Mouse (Mus musculus) heart, postnatal 0 days (tissue): ENCODE results near the gene Gm10697. TPM values are rescaled to one million over a fixed set of nuclear protein-coding genes. Genes with fewer than 3 reads are reported as not detected.
"Not testable (repeated sequence)": the region's sequence is repeated elsewhere in the genome, so short reads cannot be mapped to it uniquely, and the experiment has no call there.

ENCODE experiments used
- ATAC-seq: fragments of 200-750 bp; cut with Nextera tagmentation; 2 replicates; pipeline ENCODE4 v1.8.0; 2017; ENCODE audit warnings: low read depth, moderate number of reproducible peaks, moderate library complexity; ENCODE audit not compliant: insufficient read depth
- DNase-seq: peaks from one replicate; pipeline ENCODE4 v3.0.0-alpha.2; 2016; ENCODE audit warnings: low spot score
- H3K27ac ChIP-seq: fragments of 300-500 bp; sonication (generic); 2 replicates; pipeline ENCODE4 v1.5.1; 2014; ENCODE audit warnings: low read depth, mild to moderate bottlenecking
- H3K27me3 ChIP-seq: fragments of 300-500 bp; sonication (generic); 2 replicates; pipeline ENCODE4 v1.6.1; 2014; ENCODE audit warnings: low read length, mixed read lengths; ENCODE audit not compliant: control insufficient read depth, insufficient read depth
- H3K36me3 ChIP-seq: fragments of 300-500 bp; sonication (generic); replicated peaks from 2 replicates; pipeline ENCODE4 v1.6.1; 2014; ENCODE audit warnings: low read length, mixed read lengths; ENCODE audit not compliant: control insufficient read depth, insufficient read depth
- H3K4me1 ChIP-seq: fragments of 300-500 bp; sonication (generic); 2 replicates; pipeline ENCODE4 v1.6.1; 2014; ENCODE audit warnings: antibody characterized with exemption; ENCODE audit not compliant: control insufficient read depth, insufficient read depth
- H3K4me2 ChIP-seq: fragments of 300-500 bp; sonication (generic); 2 replicates; pipeline ENCODE4 v1.6.1; 2014; ENCODE audit warnings: low read depth, mild to moderate bottlenecking, low read length, moderate library complexity
- H3K4me3 ChIP-seq: fragments of 300-500 bp; sonication (generic); 2 replicates; pipeline ENCODE4 v1.5.1; 2014; ENCODE audit warnings: low read depth, low read length
- H3K9ac ChIP-seq: fragments of 300-500 bp; sonication (generic); replicated peaks from 2 replicates; pipeline ENCODE4 v1.6.1; 2014; ENCODE audit warnings: low read depth, low read length, mixed read lengths
- H3K9me3 ChIP-seq: fragments of 300-500 bp; sonication (generic); replicated peaks from 2 replicates; pipeline ENCODE4 v1.6.1; 2016; ENCODE audit warnings: low read length; ENCODE audit not compliant: control insufficient read depth
- WGBS: fragments of 180-500 bp; shearing (Covaris S2); extraction: QIAGEN DNeasy Blood & Tissue Kit; methylation state at CpG from one replicate; pipeline ENCODE4 v1.1.7; 2014; 5-methylcytosine and 5-hydroxymethylcytosine counted together
- polyA plus RNA-seq: library from polyadenylated mRNA; unstranded; fragments of >200 nt; fragmentation: Nextera tagmentation; extraction: Ambion mirVana; gene quantifications from 2 replicates; pipeline ENCODE4 v1.2.1, GENCODE M21; 2015
- total RNA-seq: library from RNA; depleted of rRNA; stranded (reverse); fragments of >200 nt; gene quantifications from 2 replicates; pipeline ENCODE4 v1.2.3, GENCODE M21; 2014; ENCODE audit warnings: low replicate concordance; rRNA removed

The Gm10697 gene
- total RNA-seq (not detected in 2 replicates), polyA plus RNA-seq (not detected in 2 replicates)

DNA sequence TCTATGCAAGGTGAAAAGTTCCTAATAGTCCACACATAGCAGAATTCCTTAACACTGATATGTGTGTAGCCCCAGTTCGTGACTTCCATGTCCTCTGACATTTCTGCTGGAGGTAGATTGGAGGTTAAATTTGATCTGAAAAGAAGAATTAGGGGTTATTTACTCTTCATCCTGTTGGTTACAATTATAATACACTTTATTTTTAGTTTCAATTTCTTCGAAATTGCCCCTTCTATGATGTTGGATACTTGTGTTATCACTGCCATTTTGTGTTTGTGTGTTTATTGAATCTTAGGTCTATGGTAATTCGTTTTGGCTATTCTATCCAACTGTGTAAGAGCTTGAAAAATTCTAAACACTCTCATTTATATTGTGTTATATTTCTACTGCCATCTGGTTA is at the start of gene Gm10697:
Gm10697 (minus strand) TSS at position 101 of the 400 bp plus-strand sequence.
- not testable (repeated sequence) for H3K36me3 ChIP-seq, H3K4me3 ChIP-seq, H3K4me2 ChIP-seq, H3K27me3 ChIP-seq, DNase-seq, H3K9me3 ChIP-seq, H3K27ac ChIP-seq, ATAC-seq, H3K9ac ChIP-seq, H3K4me1 ChIP-seq
- WGBS: 50% methylated on average over 1 of the region's 3 CpGs

DNA sequence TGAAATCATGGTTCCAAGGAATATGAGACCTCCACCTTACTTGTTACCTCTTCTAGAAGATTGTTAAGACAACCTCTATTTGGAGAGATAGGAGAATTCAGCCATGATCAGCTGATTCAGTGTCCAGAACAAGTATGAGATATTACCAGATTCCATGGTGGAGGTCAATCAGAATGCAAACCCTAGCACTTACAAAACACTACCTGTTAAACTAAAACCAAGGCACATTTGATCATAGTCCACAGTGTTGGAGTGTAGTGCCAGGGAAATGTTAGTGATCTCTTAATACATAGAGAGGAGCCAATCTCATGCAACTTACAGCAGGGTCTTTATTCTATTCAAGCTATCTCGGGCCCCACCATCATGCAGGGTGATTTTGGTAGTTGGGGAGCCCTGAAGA is 42.6 kb upstream of the Gm10697 start:
- not testable (repeated sequence) for H3K36me3 ChIP-seq, H3K27me3 ChIP-seq, H3K4me1 ChIP-seq, H3K9me3 ChIP-seq, H3K4me3 ChIP-seq, H3K27ac ChIP-seq, DNase-seq, H3K9ac ChIP-seq, ATAC-seq, H3K4me2 ChIP-seq
- 34% methylated on average over 1 of the region's 1 CpGs for WGBS

DNA sequence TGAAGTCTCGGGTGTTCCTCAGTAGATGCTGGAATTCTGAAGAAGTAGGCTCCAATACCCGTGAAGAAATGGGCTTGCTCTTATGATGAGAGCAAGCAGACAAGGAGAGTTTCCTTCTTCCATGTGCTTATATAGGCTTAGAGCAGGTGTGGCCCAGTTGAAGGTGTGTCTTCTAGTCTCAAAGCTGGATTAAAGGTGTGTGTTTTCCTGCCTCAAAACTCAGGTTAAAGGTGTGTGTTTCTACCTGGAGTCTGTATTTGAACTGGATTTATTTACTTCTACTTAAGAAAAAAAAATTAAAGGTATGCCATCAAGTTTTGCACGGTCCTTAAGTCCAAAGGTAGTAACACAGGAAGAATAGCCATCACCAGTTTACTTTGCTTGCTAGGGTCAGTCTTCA is 17.7 kb downstream of the Gm10697 start, which contains the start of gene Gm9125:
Gm9125 (minus strand) TSS at position 101 of the 400 bp plus-strand sequence.
- not testable (repeated sequence) for H3K27ac ChIP-seq, H3K4me1 ChIP-seq, DNase-seq, H3K9ac ChIP-seq, H3K36me3 ChIP-seq, H3K27me3 ChIP-seq, H3K4me2 ChIP-seq, ATAC-seq, H3K4me3 ChIP-seq, H3K9me3 ChIP-seq
- WGBS: 62% methylated on average over 1 of the region's 3 CpGs

DNA sequence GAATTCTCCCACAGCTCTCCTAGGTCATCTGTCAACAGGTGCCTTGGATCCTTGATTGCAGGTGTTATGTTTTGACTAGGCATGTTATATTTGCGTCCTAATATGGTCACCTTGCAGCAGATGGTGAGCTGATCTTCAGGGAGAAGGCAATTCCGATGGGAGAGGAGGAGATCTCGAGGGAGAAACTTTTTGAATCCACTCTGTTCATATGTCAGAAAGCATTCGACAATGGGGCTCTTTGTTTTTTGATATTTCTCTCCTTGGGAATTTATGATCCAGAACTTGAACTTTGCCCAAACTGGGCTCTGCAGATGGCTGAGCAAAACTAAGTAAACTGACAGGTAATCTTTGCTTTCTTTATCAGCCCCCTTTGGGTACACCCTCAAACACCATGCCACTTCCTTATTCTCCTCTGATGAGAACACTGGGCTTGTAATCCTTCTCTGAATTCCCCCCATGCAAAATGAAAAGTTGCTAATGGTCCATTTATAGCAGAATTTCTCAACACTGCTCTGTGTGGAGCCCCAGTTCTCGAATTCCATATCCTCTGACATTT is 22.8 kb downstream of the Gm10697 start:
- not testable (repeated sequence) for H3K27ac ChIP-seq, H3K9me3 ChIP-seq, H3K9ac ChIP-seq, H3K27me3 ChIP-seq, H3K4me1 ChIP-seq, H3K4me2 ChIP-seq, H3K4me3 ChIP-seq, ATAC-seq, H3K36me3 ChIP-seq, DNase-seq
- WGBS: no CpG with 5 or more reads among the region's 5 CpGs

DNA sequence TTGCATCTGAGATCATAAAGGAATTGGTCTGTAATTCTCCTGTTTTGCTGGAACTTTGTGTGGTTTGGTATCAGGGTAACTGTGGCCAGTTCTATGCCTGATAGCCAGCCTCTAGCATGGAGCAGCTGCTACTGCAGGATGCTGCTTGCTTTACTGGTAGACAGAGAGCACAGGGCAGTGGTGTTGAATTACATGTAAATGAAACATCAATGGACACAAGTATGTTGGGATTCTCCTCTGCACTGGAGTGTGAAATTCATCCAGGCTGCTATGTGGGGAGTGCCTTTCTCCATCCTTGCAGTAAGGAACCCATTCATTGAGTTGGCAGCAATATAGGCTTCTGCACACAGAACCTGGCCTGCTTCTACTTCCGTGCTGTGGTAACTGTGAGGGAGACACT is 34.2 kb downstream of the Gm10697 start:
- not testable (repeated sequence) for H3K9me3 ChIP-seq, DNase-seq, H3K4me3 ChIP-seq, H3K36me3 ChIP-seq, H3K27ac ChIP-seq, H3K27me3 ChIP-seq, H3K4me2 ChIP-seq, H3K9ac ChIP-seq, H3K4me1 ChIP-seq, ATAC-seq
- WGBS: 93% methylated on average over 1 of the region's 1 CpGs

DNA sequence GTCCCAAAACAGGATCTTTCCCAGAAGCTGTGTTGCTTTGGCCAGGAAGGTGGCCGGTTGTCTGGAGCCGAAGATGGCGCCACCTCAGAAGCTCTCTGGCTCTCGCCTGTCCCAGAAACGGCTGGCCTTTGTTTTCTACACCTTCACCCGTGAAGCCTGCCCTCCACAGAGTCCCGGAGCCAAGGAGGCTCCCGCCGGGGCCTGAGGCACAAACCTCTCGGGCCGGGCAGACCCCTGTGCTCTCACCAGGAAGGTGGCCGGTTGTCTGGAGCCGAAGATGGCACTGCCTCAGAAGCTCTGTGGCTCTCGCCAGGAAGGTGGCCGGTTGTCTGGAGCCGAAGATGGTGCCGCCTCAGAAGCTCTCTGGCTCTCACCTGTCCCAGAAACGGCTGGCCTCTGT is 38.0 kb downstream of the Gm10697 start:
- not testable (repeated sequence) for H3K27ac ChIP-seq, H3K4me3 ChIP-seq, H3K9me3 ChIP-seq, H3K27me3 ChIP-seq, H3K4me2 ChIP-seq, H3K9ac ChIP-seq, H3K4me1 ChIP-seq, H3K36me3 ChIP-seq, ATAC-seq, DNase-seq
- WGBS: 75% methylated on average over 11 of the region's 18 CpGs

Other genes starting within 250 kb of the Gm10697 start
- not detected in 2 replicates for gene Tdpoz3, start 246.6 kb downstream of the Gm10697 start, total RNA-seq
- gene Tdpoz3, start 246.6 kb downstream of the Gm10697 start, polyA plus RNA-seq: not detected in 2 replicates
- not detected in 2 replicates for gene Gm9117, start 129.1 kb downstream of the Gm10697 start, total RNA-seq
- gene Gm9117, start 129.1 kb downstream of the Gm10697 start, polyA plus RNA-seq: not detected in 2 replicates
- not detected in 2 replicates for gene Tdpoz5, start 111.3 kb downstream of the Gm10697 start, total RNA-seq
- gene Tdpoz5, start 111.3 kb downstream of the Gm10697 start, polyA plus RNA-seq: not detected in 2 replicates
- gene Gm9125, start 17.8 kb downstream of the Gm10697 start, total RNA-seq: not detected in 2 replicates
- gene Gm9125, start 17.8 kb downstream of the Gm10697 start, polyA plus RNA-seq: not detected in 2 replicates
- gene Gm10696, start 105.5 kb upstream of the Gm10697 start, total RNA-seq: not detected in 2 replicates
- gene Gm10696, start 105.5 kb upstream of the Gm10697 start, polyA plus RNA-seq: not detected in 2 replicates
- gene Gm5286, start 124.1 kb upstream of the Gm10697 start, total RNA-seq: not detected in 2 replicates
- gene Gm5286, start 124.1 kb upstream of the Gm10697 start, polyA plus RNA-seq: not detected in 2 replicates
- gene Gm4778, start 191.4 kb upstream of the Gm10697 start, total RNA-seq: not detected in 2 replicates
- not detected in 2 replicates for gene Gm4778, start 191.4 kb upstream of the Gm10697 start, polyA plus RNA-seq
- 1.4 and 6.1 TPM in 2 replicates for gene Them4, start 237.4 kb upstream of the Gm10697 start, total RNA-seq
- gene Them4, start 237.4 kb upstream of the Gm10697 start, polyA plus RNA-seq: 16.2 and 17.3 TPM in 2 replicates